ENCODE assay signal across 13 mouse cellular contexts in genomic region chr9:65568787-65569186, GRCm38 (mm10). TPM values are rescaled to one million over a fixed set of nuclear protein-coding genes. Genes with fewer than 3 reads are reported as not detected.
DNase-seq lines count a peak whose midpoint lies in the region; ATAC-seq and TF ChIP-seq lines count a peak whose summit lies in the region.
"Had no signal": no experiment of that assay in that cellular context is flagged by ENCODE, and none has a peak within 500 bp of the region (broad histone marks: within the 10 kb centered on the region; RNA-seq: fewer than 3 reads in every experiment).

No protein-coding gene starts in this region.

- no peak overlapping the region for H3K4me2 ChIP-seq in lung, embryonic 15.5 days
- H3K4me2 ChIP-seq in hindbrain, postnatal 0 days (ENCODE audit: low read depth, low read length) = no peak overlapping the region

- H3K9me3 ChIP-seq in lung, embryonic 15.5 days = no peaks in the 10 kb centered on the region
- H3K9me3 ChIP-seq in hindbrain, postnatal 0 days (ENCODE audit: low read length) = no peaks in the 10 kb centered on the region

- peaks cover 28% of the 10 kb centered on the region for H3K4me1 ChIP-seq in lung, embryonic 15.5 days
- no peaks in the 10 kb centered on the region for H3K4me1 ChIP-seq in hindbrain, postnatal 0 days (ENCODE audit: insufficient read depth, low read length)

- no peak overlapping the region for H3K4me3 ChIP-seq in gastrocnemius, adult 2 months
- no peak overlapping the region for H3K4me3 ChIP-seq in lung, embryonic 15.5 days
- H3K4me3 ChIP-seq in hindbrain, postnatal 0 days (ENCODE audit: low read length) = no peak overlapping the region

- no peak for ATAC-seq in lung, embryonic 15.5 days (ENCODE audit: borderline replicate concordance, extremely low read depth, low FRiP score, low TSS enrichment)
- ATAC-seq in hindbrain, postnatal 0 days = no peak
- ATAC-seq: activated CD4-positive, CD25-positive, alpha-beta regulatory T cell, adult 4 months had no signal

- 79% methylated on average over 6 of the region's 6 CpGs for WGBS in lung, embryonic 15.5 days
- 92% methylated on average over 6 of the region's 6 CpGs for WGBS in hindbrain, postnatal 0 days

- peak; percentile 30 for DNase-seq in gastrocnemius, adult 2 months
- DNase-seq in gastrocnemius, adult 18-20 months (ENCODE audit: low spot score) = no peak
- no peak for DNase-seq in lung, postnatal 14 days
- peak; percentile 49 for DNase-seq in lung, postnatal 36 days
- DNase-seq in hindbrain, postnatal 0 days (ENCODE audit: low spot score) = no peak
- no peak for DNase-seq in cerebellum, postnatal 36 days
- no peak for DNase-seq in embryo, embryonic 10.5 days (ENCODE audit: low spot score)
- DNase-seq: cerebellum, postnatal 10 days; kidney, postnatal 14 days; thymus, adult 18-20 months had no signal

- TF ChIP-seq CTCF in gastrocnemius, adult 2 months (IDR thresholded peaks at IDR 0.05) = no peak
- TF ChIP-seq CTCF in hindbrain, postnatal 0 days (IDR thresholded peaks at IDR 0.05; ENCODE audit: low read depth) = no peak

- intact Hi-C loops in gastrocnemius, adult 2 months (cut with DNase I) = no loop called here

- no peak overlapping the region for H3K9ac ChIP-seq in lung, embryonic 15.5 days
- H3K9ac ChIP-seq in hindbrain, postnatal 0 days (replicated peaks; ENCODE audit: low read length) = no peak overlapping the region

- no peaks in the 10 kb centered on the region for H3K27me3 ChIP-seq in lung, embryonic 15.5 days
- H3K27me3 ChIP-seq in hindbrain, postnatal 0 days (ENCODE audit: insufficient read depth, low read length) = no peaks in the 10 kb centered on the region

- H3K27ac ChIP-seq in gastrocnemius, adult 2 months = peak overlapping the region; percentile 81
- H3K27ac ChIP-seq in lung, embryonic 15.5 days = peak overlapping the region; percentile 89
- no peak overlapping the region for H3K27ac ChIP-seq in hindbrain, postnatal 0 days

- peaks cover 11% of the 10 kb centered on the region for H3K36me3 ChIP-seq in lung, embryonic 15.5 days
- H3K36me3 ChIP-seq in hindbrain, postnatal 0 days (ENCODE audit: insufficient read depth, low read length) = no peaks in the 10 kb centered on the region

RNA-seq across cellular contexts. Expression of gene Plekho2, which starts 11.1 kb away (rescaled TPM):
- total RNA-seq in gastrocnemius, adult 2 months (2021) = 1 to 10 TPM; 4.4 to 4.5 TPM
- total RNA-seq in gastrocnemius, adult 18-20 months (2021) = 1 to 10 TPM; 2.2 to 5.4 TPM
- 21.7 TPM in 2 replicates for polyA plus RNA-seq in lung, embryonic 15.5 days (2015; fragmentation: Nextera tagmentation; extraction: Ambion mirVana)
- 12.7 and 17.9 TPM in 2 replicates for total RNA-seq in hindbrain, postnatal 0 days (2014; rRNA removed)
- 7.0 and 7.8 TPM in 2 replicates for polyA plus RNA-seq in hindbrain, postnatal 0 days (2015; fragmentation: Nextera tagmentation; extraction: Ambion mirVana)

RNA-seq across cellular contexts. Expression of gene Pif1, which starts 18.2 kb away (rescaled TPM):
- not detected for total RNA-seq in gastrocnemius, adult 2 months (2021)
- total RNA-seq in gastrocnemius, adult 18-20 months (2021) = not detected
- polyA plus RNA-seq in lung, embryonic 15.5 days (2015; fragmentation: Nextera tagmentation; extraction: Ambion mirVana) = 16.6 and 19.0 TPM in 2 replicates
- 3.5 and 15.2 TPM in 2 replicates for total RNA-seq in hindbrain, postnatal 0 days (2014; rRNA removed)
- 2.4 and 2.9 TPM in 2 replicates for polyA plus RNA-seq in hindbrain, postnatal 0 days (2015; fragmentation: Nextera tagmentation; extraction: Ambion mirVana)

RNA-seq across cellular contexts. Expression of gene Ankdd1a, which starts 48.8 kb away (rescaled TPM):
- total RNA-seq in gastrocnemius, adult 2 months (2021) = not detected
- total RNA-seq in gastrocnemius, adult 18-20 months (2021) = not detected
- polyA plus RNA-seq in lung, embryonic 15.5 days (2015; fragmentation: Nextera tagmentation; extraction: Ambion mirVana) = not detected in 2 replicates
- total RNA-seq in hindbrain, postnatal 0 days (2014; rRNA removed) = 3.7 and 5.9 TPM in 2 replicates
- 0.81 and 1.2 TPM in 2 replicates for polyA plus RNA-seq in hindbrain, postnatal 0 days (2015; fragmentation: Nextera tagmentation; extraction: Ambion mirVana)
- total RNA-seq: MEL had no signal

Comparison
In these comparisons a context has a peak if more than half of its experiments do, and no peak if none do; other contexts are left out.
1. DNase-seq: peak in gastrocnemius, adult 2 months (single experiment) and lung, postnatal 36 days (single experiment); none in gastrocnemius, adult 18-20 months (single experiment), lung, postnatal 14 days (single experiment), hindbrain, postnatal 0 days (single experiment), cerebellum, postnatal 36 days (0 of 2) and embryo, embryonic 10.5 days (single experiment).